Mouse (Mus musculus): ENCODE results near the gene Phb2. TPM values are rescaled to one million over a fixed set of nuclear protein-coding genes. Genes with fewer than 3 reads are reported as not detected.
A peak's percentile ranks its signal among the peaks of the same experiment; 100 is the strongest.

Phb2 gene
- total RNA-seq, 2 experiments from 2014 or later: 113 to 127 TPM

DNA sequence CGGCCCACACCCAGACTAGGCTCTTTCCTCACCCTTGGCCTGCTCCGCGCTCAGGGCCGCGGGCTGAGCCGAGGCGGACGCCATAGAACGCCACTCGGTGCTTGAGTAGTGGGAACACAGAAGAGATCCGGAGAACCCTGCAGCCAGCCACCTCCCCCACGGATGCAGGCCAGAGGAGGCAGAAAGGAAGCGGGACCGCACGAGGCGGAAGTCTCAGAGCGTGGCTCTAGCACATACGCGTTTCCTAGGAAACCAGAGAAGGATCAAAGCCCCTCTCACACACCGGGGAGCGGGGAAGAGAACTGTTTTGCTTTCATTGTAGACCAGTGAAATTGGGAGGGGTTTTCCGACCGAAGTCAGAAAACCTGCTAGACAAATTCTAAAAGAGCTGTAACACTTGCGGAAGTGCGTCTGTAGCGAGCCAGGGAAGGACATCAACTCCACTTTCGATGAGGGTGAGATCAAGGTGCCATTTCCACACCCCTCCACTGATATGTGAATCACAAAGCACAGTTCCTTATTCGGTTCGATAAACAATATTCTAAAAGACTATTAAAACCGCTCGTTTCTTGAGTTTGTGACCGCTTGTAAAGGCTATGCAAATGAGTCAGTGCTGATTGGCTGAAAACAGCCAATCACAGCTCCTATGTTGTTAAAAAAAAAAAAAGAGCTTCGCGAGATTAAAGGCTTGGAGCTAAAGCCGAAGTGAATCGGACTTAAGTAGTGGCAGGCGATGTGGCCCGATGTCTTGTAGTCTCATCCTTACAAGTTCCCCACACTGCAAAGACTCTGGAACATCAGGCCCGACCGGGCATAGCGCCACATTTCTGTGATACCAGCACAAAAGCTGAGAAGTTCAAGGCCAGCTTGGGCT, 29.0 kb downstream of the Phb2 start, which contains the start of gene Grcc10:
Gene Grcc10 (minus strand): TSS at position 487 of the 874 bp plus-strand sequence.
- intact Hi-C loops (cut with DNase I): loop anchor here (1.0 to 2.0 kb wide), 3 partner anchors 16 to 78 kb away; partner anchors contain the start of genes Atn1, Emg1, Gm45234 and Lpcat3
- peak; percentile 88 to 90 for DNase-seq (ENCODE audit: low spot score in 2 of 2)

DNA sequence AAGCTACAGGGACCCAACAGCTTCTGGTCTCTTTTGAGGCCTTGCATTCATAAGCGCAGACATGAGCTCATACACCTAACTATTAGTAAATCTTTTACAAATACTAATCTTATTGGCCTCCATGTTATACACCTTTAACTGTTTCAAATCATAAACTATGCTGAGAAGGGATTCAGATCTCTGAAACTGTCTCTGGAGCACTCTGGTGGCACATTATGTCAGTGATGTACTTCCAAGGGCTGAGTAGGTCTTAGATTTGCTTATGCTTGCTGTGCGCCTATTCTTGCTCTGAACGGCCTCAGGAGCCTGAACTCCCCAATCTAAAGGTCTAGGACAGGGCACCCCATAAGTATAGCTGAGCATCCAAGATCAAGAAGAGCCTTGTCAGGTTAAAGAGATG, 29.7 kb downstream of the Phb2 start:
- intact Hi-C loops (cut with DNase I): loop anchor here (1.0 to 2.0 kb wide), 3 partner anchors 15 to 79 kb away; partner anchors contain the start of genes Atn1, Emg1, Gm45234 and Lpcat3
- no peak for DNase-seq (ENCODE audit: low spot score in 2 of 2)

DNA sequence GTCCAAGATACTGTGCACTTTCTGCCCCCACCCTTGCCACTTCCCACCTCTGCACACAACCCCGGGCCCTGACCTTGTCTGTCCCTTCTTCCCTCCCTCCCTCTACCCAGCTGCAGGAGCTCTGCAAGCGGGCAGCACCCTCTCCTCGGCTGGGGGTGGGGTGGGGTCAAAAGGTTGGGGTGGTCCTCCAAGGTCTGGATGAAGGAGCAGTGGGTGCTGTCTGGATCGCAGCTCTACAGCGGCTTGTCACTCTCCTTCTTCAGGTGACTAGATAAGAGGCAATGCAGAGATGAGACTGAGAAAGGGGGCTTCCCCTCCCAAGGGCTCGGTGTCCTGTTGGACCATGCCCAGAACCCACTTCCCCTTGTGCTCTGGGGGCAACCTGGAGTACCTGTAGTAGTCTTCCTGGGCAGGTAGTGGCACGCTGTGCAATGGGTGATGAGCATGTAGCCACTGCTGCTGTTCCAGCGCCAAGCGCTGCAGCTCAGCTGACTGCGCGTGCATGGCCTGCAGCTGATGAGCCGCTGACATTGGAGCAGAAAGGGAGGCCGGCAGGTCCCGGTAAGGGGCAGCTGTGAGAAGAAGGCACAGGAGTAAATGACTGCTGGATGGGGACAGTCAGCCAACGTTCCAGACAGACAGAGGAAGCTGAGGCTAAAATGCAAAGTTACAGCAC, 30.8 kb downstream of the Phb2 start:
- intact Hi-C loops (cut with DNase I): no loop called here
- no peak for DNase-seq (ENCODE audit: low spot score in 2 of 2)

DNA sequence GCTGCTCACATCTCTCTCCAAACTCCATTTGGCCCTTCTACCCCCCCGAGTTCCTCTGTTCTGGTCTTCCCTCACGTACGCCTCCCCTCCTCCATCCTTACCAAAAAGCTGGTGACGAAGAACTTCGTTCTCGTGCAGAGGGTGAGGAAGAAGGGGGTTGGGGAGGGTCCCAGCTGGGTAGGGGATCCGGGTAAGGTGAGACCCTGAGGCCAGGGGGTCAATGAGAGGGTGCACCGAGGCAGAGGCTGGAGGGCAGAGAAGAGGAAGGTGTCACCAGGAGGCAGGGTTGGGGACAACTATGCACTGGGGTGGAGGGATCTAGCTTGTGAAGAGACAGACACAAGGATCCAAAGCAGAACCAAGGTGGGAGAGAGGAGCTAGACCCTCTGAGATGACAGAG, 31.5 kb downstream of the Phb2 start:
- intact Hi-C loops (cut with DNase I): no loop called here

DNA sequence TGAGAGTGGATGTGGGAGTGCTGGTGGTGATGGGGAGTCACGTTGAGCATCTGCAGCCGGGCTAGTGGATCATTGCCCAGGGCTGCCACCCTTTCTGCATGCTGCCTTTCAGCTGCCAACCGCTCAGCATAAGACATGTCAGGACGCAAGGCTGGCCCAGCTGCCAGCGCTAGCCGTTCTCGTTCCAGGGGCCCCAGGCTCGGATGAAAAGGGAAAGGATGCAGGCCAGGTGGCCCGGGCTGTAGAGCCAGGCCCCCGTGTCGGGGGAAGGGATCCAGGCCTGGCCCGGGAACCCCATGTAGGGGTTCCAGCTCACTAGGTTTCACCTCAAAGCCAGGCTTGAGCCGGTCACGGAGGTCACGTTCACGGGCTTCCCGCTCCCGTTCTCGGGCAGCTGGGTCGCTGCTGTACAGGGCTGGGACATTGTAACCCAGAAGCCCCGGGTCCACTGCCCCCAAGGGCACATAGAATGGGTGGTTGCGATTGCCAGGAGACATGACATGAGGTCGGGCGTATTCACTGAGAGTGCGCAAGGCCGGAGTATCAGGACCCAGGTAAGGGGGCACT, 32.7 kb downstream of the Phb2 start:
- peak in 1 of 2 experiments; percentile 40 for DNase-seq (ENCODE audit: low spot score in 2 of 2)
- intact Hi-C loops (cut with DNase I): loop anchor here (1.0 kb wide), 1 partner anchor 33 kb away; the partner anchor contains the start of genes Emg1 and Phb2

More for the DNA sequence above, 31.5 kb downstream of the Phb2 start:
- no peak for DNase-seq (ENCODE audit: low spot score in 2 of 2)

DNA sequence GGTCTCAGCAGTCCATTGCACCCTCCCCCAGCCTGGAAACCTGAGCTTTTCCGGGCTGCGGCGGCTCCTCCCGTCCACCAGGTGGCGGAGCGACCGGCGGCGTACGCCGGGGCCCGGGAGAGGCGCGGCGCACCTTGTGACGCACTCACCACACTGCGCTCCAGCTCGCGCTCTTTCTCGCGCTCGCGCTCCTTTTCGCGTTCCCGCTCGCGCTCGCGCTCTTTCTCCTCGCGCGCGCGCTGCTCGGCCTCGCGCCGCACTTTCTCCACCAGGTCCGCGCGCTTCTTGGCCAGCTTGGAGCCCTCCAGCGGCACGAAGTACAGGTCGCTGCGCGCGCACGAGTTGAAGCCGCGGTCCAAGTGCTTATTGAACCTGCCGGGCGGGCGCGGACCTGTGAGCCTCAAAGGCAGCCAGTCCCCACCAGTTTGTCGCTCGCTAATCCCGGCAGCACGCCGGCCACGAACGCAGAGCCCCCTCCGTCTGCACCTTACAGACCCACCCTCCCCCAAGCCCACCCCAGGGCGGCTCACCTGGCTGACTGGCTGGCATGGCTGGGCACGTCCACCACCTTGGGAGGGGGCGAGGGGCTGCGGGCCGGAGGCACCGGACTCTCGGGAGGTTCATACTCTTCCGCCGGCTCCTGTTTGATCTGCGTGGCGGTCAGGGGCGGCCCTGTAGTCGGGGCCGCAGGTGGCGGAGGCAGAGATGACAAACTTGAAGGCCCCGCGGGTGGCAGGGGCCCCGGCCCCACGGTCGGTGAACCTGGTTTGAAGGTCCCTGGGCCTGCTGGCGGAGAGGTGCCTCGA, 33.6 kb downstream of the Phb2 start:
- peak; percentile 93 to 96 for DNase-seq (ENCODE audit: low spot score in 2 of 2)
- intact Hi-C loops (cut with DNase I): loop anchor here (1.0 kb wide), 1 partner anchor 33 kb away; the partner anchor contains the start of genes Emg1 and Phb2

DNA sequence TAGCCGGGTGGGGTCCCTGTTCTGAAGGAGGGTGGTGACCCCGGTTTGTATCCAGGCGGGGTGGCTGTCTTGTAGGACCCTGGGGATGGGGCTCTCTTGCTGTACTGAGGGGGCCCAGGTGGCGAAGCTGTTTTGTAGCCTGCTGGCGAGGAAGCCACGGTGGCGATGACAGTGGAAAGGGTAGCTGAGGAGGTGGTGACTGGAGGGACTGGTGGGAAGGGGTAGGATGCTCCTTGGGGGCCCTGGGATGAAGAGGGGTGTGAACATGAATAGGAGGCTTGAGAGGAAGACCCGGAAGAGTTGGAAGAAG, 34.1 kb downstream of the Phb2 start:
- no peak for DNase-seq (ENCODE audit: low spot score in 2 of 2)
- intact Hi-C loops (cut with DNase I): no loop called here

DNA sequence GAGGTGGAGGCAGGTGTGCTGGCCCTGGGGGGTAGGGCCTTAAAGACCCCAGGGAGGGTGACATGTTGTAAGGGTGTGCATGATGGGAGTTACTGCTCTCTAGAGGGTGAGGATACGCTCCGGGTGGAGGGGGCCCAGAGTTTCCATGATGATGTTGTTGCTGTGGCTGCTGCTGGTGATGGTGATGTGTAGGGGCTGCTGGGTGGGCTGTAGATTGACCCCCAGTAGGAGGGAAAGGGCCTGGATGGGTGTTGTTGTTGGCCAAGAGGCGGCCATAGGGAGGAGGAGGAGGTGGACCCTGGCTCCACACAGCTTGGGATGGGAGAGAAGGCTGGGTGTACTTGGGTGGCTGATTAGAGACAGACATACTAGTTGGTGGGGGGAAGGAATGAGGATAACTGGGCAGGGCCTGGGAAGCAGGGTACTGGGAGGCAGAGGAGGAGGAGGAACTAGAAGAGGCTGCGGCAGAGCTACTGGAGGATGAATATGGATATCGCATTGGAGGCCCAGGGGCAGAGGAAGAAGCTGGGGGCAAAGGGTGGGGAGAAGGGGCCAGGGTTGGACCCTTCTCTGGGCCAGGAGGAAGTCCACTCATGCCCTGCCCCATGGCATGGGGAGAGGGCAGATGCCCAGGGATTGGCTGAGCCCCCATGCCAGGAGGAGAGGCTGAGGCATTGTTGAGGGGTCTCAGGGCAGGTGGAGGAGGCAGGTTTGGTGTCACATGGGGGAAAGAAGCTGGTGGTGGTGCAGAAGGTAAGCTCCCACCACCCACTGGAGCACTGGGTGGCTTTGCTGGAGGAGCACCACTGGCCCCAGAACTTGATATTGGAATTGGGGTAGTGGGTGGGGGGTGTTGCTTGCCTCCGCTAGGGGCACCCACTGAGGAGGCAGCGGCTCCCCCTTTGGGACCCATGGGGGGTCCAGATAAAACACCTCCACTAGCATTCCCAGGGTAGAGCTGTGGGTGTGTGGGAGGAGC, 34.8 kb downstream of the Phb2 start:
- intact Hi-C loops (cut with DNase I): no loop called here

DNA sequence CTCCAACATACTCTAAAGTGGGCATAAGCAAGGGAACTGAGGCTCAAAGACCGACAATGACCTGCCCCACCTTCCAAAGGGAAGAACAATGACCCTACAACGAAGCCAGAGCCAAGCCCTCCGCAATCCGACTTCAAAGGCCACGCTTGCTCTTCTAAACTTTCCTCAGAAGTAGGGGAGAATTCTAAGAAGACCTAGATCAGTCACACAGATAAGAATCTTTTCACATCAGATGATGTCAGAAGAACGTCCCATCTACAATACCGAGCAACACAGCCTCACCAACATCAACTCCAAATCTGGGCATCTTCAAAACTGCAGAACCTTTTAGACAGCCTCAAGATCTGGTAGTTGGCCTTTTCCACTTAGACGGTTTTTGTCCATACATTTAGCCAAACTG, 38.3 kb downstream of the Phb2 start:
- intact Hi-C loops (cut with DNase I): no loop called here

More for the DNA sequence above, 34.8 kb downstream of the Phb2 start:
- DNase-seq (ENCODE audit: low spot score in 2 of 2): no peak

DNA sequence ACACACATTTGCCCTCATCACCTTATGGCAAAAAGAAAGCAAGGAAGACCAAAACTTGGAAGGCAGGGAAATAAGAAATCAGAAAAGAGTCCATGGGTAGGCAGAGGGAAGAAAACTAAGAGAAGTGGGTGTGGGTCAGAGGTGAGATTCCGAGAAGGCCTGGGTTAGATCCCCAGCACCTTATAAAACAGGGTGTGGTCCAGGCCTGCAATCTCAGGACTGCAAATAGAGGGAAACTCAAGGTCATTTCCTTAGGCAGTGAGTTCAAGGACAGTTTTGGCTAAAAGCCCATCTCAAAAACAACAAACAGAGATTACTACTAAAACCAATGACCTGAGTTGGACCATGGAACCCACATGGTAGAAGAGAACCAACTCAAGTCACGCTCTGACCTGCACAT, 41.7 kb downstream of the Phb2 start:
- intact Hi-C loops (cut with DNase I): no loop called here
- no peak for DNase-seq (ENCODE audit: low spot score in 2 of 2)

More for the DNA sequence above, 38.3 kb downstream of the Phb2 start:
- DNase-seq (ENCODE audit: low spot score in 2 of 2): no peak

DNA sequence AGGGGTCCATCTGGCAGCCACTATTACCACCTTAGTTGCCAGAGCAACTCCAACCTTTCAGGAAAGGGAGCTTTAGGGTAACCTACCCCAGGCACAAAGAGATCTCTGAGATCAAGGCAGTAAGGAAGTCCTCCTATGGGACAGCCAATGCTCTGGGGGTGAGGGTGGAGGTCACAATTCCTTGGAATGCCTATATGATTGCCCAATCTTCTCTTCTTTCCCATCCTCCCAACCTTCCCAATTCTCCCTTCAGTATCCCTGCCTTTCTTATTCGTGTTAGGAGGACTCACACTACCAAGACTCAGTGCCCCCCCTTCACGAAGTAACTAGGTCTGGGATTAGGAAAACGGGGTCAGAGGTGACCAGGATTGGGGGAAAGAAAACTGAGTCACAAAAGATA, 43.2 kb downstream of the Phb2 start:
- no peak for DNase-seq (ENCODE audit: low spot score in 2 of 2)
- intact Hi-C loops (cut with DNase I): no loop called here

DNA sequence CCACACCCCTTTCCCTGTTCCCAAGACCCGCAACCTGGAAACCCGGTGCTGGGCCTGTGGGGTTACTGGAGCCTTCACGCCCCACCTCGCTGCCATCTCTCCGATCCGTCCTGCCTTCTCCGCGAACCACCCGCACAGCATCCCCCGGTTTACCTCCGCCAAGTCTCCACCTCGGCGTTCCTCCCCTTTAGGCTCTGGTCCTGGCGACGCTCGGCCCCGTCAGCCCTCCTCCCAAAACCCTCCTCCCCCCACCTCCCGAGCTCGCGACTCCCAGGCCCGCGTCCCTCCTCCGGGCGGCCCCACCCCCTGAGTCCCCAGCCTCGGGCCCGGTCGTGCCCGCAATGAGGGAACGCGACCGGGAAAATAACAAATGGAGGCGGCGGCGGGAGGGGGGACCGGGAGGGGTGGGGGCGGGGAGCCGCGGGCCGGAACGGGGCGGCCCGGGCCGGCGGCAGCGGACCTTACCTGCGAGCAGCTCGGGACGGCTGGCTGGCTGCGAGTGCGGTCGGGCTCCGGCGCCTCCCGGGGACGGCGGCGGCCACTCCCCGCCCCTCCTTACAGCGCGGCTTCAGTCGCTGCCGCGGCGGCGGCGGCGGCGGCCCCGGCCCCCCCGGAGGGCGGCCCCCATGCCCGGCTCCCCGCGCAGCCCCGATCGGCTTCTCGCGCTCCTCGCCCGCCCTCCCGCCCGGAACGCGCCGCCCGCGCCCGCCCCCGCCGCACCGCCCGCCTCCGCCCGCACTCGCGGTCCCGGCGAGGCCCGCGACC, 43.9 kb downstream of the Phb2 start, which contains the start of the genes Gm45234 and Atn1:
Gene Gm45234 (minus strand): TSS at position 191 of the 765 bp plus-strand sequence.
Gene Atn1 (minus strand): TSS at position 694 of the 765 bp plus-strand sequence.
- DNase-seq (ENCODE audit: low spot score in 2 of 2): peak in 1 of 2 experiments; percentile 60
- intact Hi-C loops (cut with DNase I): loop anchor here (2.0 kb wide), 1 partner anchor 15 kb away; the partner anchor contains the start of gene Grcc10

DNA sequence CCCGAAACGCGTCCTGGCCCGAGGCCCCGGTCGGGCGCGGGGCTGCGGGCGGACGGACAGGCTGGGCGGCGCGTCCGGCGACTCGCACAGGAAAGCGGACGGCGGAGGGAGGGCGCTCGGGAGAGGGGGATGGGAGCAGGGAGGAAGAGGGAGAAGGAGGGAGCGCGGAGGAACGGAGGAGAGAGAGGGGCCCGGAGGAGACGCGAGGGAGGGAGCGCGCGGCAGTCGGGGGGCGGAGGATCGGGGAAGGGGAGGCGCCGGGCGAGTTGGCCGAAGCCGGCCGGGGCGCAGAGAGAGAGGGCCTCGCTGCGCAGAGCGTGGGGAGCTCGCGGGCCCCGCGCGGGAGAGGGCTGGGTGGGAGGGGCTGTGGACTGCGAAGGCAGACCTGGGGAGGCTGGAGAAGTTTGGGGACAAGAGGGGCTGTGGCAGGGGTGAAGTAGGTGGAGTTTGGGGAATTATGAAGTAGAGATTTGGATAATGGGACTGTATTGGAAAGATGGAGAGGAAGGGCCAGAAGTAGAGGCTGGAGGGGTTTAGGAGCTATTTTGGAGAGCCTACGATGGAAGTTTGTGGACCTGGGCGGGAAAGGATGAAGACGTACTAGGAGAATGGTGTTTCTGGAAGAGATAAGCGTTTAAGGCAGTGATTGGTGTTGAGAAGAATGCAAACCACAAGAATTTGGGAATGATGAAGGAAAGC, 44.7 kb downstream of the Phb2 start:
- peak; percentile 85 to 86 for DNase-seq (ENCODE audit: low spot score in 2 of 2)
- intact Hi-C loops (cut with DNase I): loop anchor here (2.0 kb wide), 1 partner anchor 16 kb away; the partner anchor contains the start of gene Grcc10

DNA sequence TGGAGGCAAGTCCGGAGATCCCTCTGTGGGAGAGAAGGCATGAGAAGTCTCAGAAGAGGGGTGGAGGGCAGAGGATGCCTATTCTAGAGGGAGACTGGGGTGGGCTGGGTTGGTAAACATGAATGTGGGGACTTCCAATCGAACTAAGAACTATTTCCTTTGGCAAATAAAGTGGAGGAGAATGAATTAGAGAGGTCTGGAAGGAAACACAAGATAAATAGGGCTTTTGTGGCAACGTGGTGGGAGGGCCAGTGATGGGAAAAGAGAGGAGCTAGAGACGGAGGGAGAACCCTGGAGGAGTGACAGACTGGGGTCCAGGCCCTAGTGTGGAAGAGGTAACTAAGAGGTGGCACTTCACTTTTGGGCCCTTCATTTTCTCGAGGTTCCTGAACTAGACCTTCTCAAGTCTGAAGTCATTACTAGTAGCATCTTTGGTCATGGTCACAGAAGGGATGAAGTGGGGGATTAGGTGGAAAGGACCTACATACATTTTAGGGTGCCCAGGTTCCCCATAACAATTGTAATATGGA, 45.3 kb downstream of the Phb2 start:
- DNase-seq (ENCODE audit: low spot score in 2 of 2): no peak
- intact Hi-C loops (cut with DNase I): loop anchor here (2.0 kb wide), 1 partner anchor 17 kb away; the partner anchor contains the start of gene Grcc10

DNA sequence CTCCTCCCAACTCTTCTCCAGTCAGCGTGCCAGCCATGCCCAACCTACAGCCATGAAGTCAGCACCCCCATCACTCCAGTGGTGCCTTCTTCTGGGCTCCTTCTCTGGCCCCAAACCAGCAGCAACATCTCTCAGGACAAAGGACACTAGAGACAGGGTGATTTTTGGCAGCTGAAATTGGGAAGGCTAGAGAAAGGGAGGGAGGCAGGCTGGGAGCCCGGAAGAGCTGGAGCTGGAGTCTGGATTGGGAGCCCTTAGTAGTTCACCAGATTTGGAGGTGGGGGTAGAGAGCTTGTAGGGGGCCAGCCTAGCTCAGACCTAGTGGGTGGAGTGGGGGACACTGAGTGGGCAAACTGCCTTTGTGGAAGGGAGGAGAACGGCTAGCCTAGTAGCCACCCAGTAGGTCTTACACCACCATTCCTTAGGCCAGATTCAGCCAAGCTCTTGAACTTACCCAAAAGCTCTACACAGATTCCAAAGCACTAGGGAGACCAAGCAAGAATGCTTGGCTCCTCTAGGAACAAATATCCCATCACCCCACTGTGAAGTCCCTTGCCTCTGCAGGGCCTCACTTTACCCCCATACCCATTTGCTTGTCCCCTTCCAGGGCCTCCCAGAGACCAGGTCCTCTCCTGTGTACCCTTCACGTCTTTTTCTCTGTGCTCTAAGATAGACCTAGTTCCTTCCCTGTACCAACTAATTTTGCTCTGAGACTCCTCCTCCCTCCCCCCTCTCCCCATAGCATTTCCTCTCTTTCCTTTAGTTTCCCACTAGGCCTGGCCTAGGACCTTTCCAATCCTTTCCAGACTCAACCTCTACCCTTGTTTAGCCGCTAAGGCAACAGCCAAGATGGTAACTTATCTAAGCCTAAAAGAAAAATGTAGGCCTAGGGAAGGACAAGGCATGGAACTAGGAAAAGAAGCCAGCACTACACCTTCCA, 46.0 kb downstream of the Phb2 start:
- peak; percentile 64 to 73 for DNase-seq (ENCODE audit: low spot score in 2 of 2)
- intact Hi-C loops (cut with DNase I): loop anchor here (2.0 kb wide), 1 partner anchor 17 kb away; the partner anchor contains the start of gene Grcc10

All from left cerebral cortex, postnatal 36 days (tissue).